Comparison of ENCODE assay signal across 8 mouse cellular contexts in the genomic region with DNA sequence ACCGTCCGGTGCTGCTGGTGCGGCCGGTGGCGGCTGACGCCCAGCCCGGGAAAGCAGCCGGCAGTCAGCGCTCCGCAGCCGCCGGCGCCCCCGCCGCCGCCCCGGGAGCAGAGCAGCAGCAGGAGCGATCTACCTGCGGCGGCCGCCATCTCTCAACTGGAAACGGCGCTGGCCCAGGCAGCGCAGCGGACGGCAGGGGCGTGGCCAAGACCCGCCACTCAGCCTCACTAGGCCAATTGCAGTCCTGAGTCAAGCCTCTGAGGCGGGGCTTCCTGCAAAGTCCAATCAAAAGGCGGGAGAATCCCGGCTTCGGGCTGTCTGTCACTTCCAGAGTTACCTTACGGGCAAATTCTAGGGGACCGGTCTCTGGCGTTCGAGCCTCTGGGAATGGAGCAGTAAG. TPM values are rescaled to one million over a fixed set of nuclear protein-coding genes. Genes with fewer than 3 reads are reported as not detected.
A peak's percentile ranks its signal among the peaks of the same experiment; 100 is the strongest.
DNase-seq lines count a peak whose midpoint lies in the region; ATAC-seq and TF ChIP-seq lines count a peak whose summit lies in the region.

TSS of gene Mcu (minus strand) at position 171 of the 400 bp plus-strand sequence.

- ATAC-seq in Patski: peak; percentile 97
- peak; percentile 100 for ATAC-seq in hindbrain, embryonic 15.5 days (ENCODE audit: low FRiP score, low read depth)

- under 1% methylated on average over 36 of the region's 36 CpGs for WGBS in hindbrain, embryonic 15.5 days

- H3K27ac ChIP-seq in hindbrain, embryonic 15.5 days (replicated peaks): peak within 1 kb of the TSS; percentile 88

- no peaks in the 10 kb centered on the region for H3K9me3 ChIP-seq in hindbrain, embryonic 15.5 days

- H3K36me3 ChIP-seq in hindbrain, embryonic 15.5 days: no peaks in the 10 kb centered on the region

- in situ Hi-C loops in Patski (cut with MboI; ENCODE audit: low pct_unique_long_range_greater_than_20kb): loop anchor here (5.0 kb wide), 1 partner anchor 201 kb away; no protein-coding TSS in a partner anchor

- POLR2A ChIA-PET in Patski (lab: Charles Lee): no interaction called here

- H3K9ac ChIP-seq in hindbrain, embryonic 15.5 days: peak within 1 kb of the TSS; percentile 90

- peak within 1 kb of the TSS; percentile 90 for H3K4me2 ChIP-seq in hindbrain, embryonic 15.5 days

- H3K4me1 ChIP-seq in hindbrain, embryonic 15.5 days (replicated peaks): peaks cover 28% of the 10 kb centered on the region

- H3K4me3 ChIP-seq in hindbrain, embryonic 15.5 days: peak within 1 kb of the TSS; percentile 87

- no peaks in the 10 kb centered on the region for H3K27me3 ChIP-seq in Patski
- no peaks in the 10 kb centered on the region for H3K27me3 ChIP-seq in hindbrain, embryonic 15.5 days

- TF ChIP-seq CTCF in Patski (IDR thresholded peaks at IDR 0.05): no peak

- CTCF ChIA-PET in Patski (lab: Charles Lee): no interaction called here

- peak; percentile 65 for DNase-seq in Patski (ENCODE audit: low read depth, low spot score)
- DNase-seq in cerebellum, postnatal 14 days: peak; percentile 97 to 99
- peak; percentile 93 to 94 for DNase-seq in frontal cortex, postnatal 25 days (ENCODE audit: low spot score in 2 of 2)
- DNase-seq in left cerebral cortex, adult 11 months (ENCODE audit: low spot score): peak; percentile 94
- peak; percentile 96 to 97 for DNase-seq in lung, postnatal 4 days
- peak; percentile 88 for DNase-seq in retina, postnatal 7 days (ENCODE audit: low read depth, low spot score)
- DNase-seq in urinary bladder, adult 2 months (ENCODE audit: low spot score): peak; percentile 93

RNA-seq across cellular contexts. Expression of gene Mcu, which starts in this region (rescaled TPM):
- polyA plus RNA-seq in Patski (2021): 23.3 TPM
- polyA plus RNA-seq in hindbrain, embryonic 15.5 days (2015; fragmentation: Nextera tagmentation; extraction: Ambion mirVana): 31.7 and 34.6 TPM in 2 replicates
- polyA plus RNA-seq in urinary bladder, adult 2 months (2012; rRNA removed): 61.4 and 63.9 TPM in 2 replicates

Comparison
In these comparisons a context has a peak if more than half of its experiments do, and no peak if none do; other contexts are left out.
1. Peak in every context shown above with its lines: DNase-seq, ATAC-seq, H3K4me3 ChIP-seq and H3K27ac ChIP-seq.